Mouse (Mus musculus) inflammation-experienced regulatory T-cells (primary cell): ENCODE measurements around the gene Huwe1. TPM values are rescaled to one million over a fixed set of nuclear protein-coding genes. Genes with fewer than 3 reads are reported as not detected.

Experiments used
- polyA plus RNA-seq, 2 experiments: library from polyadenylated mRNA; unstranded; fragments of 100-300 nt; shearing (Covaris generic); gene quantifications; one replicate each; pipeline ENCODE4 v1.2.1; 2017

Gene Huwe1
- polyA plus RNA-seq = 10 to 100 TPM; 43.1 to 45.7 TPM

DNA sequence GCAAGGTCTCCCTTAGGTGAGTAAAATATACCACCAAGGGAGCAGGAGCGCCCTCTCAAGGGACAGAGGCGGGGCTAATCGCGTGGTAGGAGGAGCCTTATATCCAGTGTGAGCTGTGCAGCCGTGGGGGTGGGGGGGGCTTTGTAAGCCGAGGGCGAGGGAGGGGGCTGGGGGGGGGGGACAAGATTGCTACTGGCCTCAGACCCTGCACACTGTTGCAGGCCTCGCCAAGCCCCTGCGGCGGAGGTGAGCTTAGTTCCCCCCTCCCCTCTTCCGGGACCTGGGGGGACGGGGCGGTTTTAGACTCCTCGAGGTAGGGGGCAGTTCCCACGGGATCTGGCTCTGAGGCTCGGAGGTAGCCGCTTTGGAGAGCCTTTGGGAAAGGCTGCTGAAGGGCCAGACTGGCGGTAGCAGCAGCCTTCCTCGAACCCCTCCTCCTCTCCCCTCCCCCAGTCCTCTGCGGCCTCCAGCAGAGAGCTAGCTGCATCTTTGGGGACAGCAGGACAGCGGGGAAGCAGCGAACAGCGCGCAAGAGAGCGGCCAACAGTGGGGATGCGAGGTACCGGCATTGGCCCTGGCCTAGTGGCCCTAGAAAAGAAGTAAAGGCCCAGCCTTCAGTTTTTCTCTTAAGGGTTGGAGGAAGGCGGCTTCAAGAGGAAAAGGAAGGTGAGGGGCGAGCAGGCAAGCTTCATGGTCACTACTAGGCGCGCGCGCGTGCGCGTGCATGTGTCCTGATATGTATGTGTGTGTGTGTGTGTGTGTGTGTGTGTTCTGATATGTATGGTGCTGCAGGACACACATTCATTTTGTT is at the start of gene Huwe1:
Gene Huwe1, plus strand, starts transcription at position 107 of the 811 bp plus-strand sequence.

Other genes with a start within 250 kb of the Huwe1 start
- 10 to 100 TPM; 66.0 to 91.4 TPM for gene Hsd17b10, start 201.0 kb downstream of the Huwe1 start, polyA plus RNA-seq
- gene Ribc1, start 215.5 kb downstream of the Huwe1 start, polyA plus RNA-seq = 1 to 10 TPM in 1 of 2 experiments, under 1 TPM in 1; 0.82 to 1.9 TPM
- gene Smc1a, start 215.6 kb downstream of the Huwe1 start, polyA plus RNA-seq = 10 to 100 TPM; 73.1 to 78.1 TPM